Mouse (Mus musculus) embryo, embryonic 9.5 days (tissue): ENCODE measurements around the gene Inca1.

Experiments used
- DNase-seq: peaks from one replicate; pipeline ENCODE4 v3.0.0-alpha.2; 2017; ENCODE audit errors: extremely low spot score

Inca1 gene

GRCm38 (mm10) chr11:70701984-70702733 lies 2.2 kb upstream of the Inca1 start:
- no peak for DNase-seq

DNA sequence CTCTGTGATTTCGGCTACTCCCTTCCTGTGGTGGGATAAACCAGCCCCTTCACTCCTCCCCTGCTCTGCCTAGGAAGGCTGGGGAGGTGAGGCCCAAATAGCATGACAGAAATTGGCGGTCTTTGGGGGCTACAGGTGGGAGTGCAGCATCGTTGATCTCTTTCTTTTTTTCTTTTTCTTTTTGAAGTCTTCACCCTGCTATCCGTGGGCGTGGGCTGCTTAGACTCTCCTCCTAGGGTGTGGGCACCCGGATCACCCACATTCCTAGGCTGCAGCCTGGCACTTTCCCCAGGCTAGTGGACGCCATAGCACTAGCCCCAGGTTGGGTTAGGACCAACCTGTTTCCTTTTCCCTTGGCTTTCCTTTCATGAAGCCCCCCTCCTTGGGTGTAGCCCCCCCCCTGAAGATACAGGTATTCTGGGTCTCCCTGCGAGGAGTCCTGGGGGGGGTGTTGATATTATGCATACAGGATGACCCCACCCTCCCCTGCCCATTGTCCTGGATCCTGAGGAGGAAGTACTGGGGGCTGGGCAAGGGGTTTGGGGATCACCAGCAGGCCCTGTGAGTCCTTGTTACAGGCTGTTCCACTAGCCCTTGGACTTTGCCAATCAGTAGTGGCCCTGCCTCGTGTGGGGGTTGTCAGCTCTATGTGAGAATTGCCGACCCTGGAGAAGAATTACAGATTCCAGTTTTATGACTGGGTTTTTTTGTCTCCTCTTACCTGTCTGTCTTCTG lies 1.4 kb upstream of the Inca1 start:
- no peak for DNase-seq

- peak; percentile 74 for DNase-seq
Observed at GRCm38 (mm10) chr11:70700613-70701012, 658 bp upstream of the Inca1 start.

GRCm38 (mm10) chr11:70699051-70699450 lies 904 bp downstream of the Inca1 start:
- no peak for DNase-seq

- DNase-seq, result no peak
Observed at GRCm38 (mm10) chr11:70697376-70697775, 2.6 kb downstream of the Inca1 start.

GRCm38 (mm10) chr11:70693504-70693903 lies 6.5 kb downstream of the Inca1 start:
- DNase-seq, result no peak

DNA sequence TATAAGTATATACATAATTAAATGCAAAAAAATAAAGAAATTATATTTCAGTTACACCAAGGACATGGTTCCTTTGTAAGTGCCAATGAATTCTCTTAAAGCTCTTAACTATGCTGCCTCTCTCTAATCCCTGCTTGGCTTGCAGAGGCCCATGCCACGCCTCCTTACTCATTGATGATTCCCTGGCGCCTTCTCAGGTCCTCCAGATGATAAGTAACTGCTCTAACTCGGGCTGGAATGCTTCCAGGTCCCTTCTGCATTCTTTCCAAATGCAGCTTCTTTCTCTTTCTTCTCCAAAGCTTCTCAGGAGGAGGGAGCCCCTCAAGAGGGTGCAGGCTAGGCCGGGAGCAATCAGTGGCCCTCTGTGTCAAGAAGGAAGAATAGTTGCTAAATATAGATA lies 10.4 kb downstream of the Inca1 start:
- no peak for DNase-seq

DNA sequence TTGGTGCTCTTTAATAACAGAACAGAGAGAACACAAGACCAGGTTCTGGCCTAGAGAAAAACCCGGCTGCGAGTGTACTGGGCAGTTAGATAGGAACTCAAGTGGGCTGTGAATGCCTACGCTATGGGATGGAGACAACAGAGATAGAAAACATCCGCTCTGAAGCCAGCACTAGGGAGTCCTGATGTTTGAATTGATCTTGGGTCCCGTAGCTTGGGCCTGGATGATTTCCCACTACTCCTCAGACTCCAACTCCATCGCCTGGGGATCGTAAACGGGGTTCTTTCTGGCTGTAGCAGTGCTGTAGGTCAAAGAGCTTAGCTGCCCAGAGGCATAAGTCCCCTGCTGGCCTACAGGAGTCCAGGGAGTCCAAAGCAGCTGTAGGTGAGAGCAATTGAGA lies 11.6 kb downstream of the Inca1 start:
- no peak for DNase-seq

DNA sequence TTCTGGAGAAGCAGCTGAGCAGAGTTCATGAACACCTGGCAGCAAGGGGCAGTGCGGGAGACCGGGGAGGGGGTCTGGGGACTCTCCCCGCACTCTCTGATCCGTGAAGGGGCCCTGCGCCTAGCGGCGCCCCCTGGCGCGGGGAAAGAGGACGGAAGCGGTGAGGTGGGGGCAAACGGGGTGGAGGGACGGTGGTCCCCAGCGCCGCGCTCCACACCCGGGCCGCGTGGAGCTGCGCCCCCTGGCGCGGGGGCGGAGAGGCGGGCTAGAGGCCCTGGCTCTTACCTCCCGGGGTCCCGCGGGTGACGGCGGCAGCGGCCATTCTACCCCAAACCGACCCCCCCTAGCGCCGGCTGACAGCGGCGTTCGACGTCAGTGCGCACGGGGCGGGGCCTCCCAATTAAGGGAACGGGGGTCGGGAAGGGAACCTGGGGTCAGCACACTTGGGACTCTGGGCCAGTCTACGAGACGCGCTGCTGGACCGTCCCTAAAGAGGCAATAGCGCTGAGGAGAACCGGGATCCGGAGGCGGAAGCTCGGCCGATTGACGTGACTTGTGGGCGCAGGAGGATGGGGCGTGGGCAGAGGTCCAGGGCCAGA lies 12.3 kb downstream of the Inca1 start, which contains the start of gene Camta2:
Camta2 (minus strand) TSS at position 505 of the 599 bp plus-strand sequence.
- peak; percentile 94 for DNase-seq

DNA sequence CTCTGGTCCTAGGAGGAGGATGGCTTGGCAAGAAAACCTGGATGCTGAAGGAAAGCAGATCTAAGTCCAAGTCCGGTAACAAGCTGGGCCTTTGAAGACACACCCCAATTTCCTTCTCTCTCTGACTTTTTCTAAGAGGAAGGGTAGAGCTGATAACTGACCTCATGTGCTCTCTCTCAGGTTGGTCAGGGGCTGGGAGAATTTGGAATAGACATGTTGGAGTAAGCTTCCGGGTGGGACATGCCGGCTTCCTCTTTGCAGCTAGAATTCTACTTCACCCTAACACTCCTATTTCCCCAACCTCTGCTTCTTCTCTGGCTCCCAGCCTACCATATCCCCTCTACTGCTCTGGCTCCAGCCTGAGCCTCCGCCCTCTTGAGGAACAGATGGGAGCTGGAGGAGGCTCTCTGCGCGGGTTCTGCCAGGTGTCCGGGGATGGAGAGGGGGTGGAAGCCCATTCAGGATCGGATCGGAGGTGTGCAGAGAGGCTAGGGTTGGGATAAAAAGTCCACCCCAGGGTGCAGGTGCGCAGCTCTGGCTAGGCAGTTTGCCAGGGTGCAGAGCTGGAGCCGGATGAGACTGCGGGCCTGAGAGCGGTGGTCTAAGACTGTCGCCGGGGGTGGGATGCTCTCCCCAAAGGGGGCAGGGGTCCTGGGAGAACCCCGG lies 12.9 kb downstream of the Inca1 start:
- no peak for DNase-seq

GRCm38 (mm10) chr11:70683640-70684039 lies 16.3 kb downstream of the Inca1 start:
- no peak for DNase-seq

GRCm38 (mm10) chr11:70681897-70682581 lies 17.9 kb downstream of the Inca1 start:
- peak; percentile 78 for DNase-seq

DNA sequence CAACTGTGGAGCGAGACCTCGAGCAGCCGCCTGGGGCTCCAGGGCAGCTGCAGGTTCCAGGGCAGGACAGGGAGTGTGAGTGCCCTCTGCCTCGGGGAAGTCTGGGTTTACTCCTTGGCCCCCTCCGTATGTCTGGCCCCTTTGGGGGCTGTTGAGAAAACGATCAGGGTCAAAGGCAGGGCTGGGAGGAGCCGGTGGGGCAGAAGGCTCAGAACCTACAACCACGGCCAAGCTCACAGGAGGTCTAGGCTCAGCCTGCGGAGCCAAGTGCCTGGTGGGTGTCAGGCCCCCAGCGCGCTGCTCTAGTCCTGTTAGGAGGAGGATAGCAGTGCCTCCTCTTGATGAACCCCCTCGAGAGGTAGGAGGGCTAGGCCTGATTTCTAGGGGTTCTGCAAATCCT lies 18.8 kb downstream of the Inca1 start:
- no peak for DNase-seq

DNA sequence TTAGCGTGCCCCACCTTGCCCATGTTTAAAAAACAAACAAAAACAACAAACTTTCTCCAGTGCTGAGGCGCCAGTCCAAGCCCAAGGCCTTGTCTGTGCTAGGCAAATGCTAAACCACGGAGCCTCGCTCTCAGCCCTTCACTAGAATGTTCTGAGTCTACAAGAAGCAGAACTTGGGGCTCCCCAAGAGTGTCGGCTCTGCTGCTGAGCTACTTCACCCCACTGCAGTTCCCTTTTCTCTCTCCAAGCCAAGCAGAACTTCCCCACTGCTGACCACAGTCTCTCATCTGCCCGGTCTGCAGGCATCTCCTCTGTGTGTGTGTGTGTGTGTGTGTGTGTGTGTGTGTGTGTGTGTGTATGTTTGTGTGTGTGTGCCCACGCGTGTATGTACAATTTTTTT lies 20.1 kb downstream of the Inca1 start:
- DNase-seq, result no peak

DNA sequence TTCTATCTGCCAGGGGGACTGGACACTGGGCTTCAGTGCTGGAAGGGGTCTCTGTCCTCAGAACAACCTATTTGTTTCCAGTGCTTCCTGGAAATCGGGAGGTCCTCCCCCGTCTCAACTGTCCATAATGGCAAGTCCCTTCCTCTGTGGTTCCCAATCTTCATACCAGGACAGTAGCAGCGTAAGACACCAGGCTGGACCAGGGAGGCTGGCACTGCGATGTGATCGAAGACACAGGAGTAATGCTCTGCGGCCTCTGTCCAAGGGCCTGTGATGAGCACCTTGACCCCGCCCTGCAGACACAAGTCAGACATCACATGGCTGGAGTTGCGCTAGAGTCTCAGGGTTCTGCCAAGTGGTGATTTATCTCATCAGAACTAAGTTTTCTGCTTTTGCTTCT lies 20.6 kb downstream of the Inca1 start:
- DNase-seq, result no peak

- DNase-seq, result no peak
Observed at GRCm38 (mm10) chr11:70678576-70678975, 21.4 kb downstream of the Inca1 start.

DNA sequence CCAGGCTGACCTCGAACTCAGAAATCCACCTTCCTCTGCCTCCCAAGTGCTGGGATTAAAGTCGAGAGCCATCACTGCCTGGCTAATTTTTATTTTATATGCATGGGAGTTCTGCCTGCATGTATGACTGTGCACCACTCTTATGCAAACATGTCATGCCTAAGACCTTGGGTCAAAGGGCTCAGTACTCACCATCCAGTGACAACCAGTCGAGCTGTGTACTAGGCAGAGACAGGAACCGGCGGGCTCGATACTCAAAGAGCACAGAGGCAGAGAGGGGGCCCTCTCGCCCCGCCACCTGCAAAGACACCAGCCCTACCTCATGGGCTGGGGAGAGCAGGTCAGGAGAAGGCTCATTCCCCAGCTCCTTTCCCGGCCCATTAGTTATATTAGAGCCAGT lies 21.9 kb downstream of the Inca1 start:
- no peak for DNase-seq

DNA sequence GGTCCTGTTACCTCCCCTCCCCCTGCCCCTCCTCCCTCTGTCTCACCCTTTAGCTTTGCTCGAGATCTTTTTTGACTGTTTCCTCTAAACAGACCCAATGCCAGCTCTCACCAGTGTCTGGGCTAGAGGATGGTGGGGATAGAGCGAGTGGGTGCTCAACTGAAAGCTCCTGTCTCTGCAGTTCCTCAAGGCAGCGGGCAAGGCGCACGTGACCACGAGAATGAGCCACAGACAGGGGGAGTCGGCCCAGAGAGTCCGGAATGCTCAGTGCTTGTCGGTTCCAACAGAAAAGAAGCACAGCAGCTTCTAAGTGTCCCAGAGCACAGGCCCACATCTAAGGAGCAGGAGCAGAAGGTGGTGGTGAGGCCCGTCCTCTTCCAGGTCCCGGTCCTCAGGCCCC lies 25.5 kb downstream of the Inca1 start:
- DNase-seq, result no peak

GRCm38 (mm10) chr11:70674014-70674413 lies 25.9 kb downstream of the Inca1 start:
- no peak for DNase-seq

DNA sequence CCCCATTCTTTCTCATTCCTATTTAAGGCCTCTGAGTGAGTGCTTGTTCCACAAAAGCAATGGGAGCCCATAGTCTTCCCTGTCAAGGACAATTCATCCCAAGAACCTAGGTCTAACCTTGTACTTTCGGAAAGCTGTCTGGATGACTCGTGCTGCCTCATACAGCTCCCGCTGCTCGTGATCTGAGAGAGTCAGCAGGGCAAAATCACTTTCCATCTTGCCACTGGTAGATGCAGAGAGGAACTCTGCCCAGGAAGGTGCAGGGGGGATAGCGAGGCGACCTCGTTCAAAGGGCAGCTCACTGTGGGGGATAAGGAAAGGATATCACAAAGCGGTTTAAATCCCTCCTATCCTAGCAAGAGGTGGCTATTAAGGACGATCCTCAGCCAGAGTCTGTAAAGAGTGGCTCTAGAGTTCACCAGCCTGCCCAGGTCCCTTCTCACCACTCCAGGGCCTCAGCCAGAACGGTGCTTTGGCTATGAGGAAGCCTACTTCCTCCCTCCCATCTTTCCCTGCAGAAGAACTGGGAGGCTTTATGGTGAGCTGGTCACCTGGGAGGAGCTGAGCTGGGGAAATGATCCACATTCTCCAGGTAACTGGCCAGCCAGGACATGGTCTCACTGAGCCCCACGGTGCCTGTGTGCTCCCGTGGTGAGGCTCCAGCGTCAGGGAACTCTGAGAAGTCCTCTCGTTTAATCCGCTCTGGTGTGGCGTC lies 28.5 kb downstream of the Inca1 start:
- DNase-seq, result no peak

DNA sequence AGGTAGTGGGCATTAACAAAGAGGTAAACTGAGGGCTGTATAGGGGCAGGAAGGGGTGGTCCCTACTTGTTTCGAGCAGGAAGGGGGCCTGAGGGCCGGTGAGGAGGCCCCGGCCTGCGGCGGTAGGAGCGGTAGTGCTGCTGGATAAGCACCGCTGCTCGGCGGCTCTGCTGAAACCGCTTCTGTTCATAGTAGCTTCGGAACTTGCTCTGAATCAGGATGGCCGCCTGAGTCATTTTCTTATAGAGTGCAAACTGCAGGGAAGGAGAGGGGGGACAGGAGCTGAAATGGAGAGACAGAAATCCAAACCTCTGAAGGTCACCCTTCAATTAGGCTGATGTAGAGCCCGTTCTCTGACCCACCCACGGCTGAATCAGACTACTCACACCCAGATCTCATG lies 29.5 kb downstream of the Inca1 start:
- no peak for DNase-seq
